Mouse (Mus musculus) liver, embryonic 11.5 days (tissue): ENCODE data around the gene Lysmd1. TPM values are rescaled to one million over a fixed set of nuclear protein-coding genes. Genes with fewer than 3 reads are reported as not detected.

ENCODE experiments used
- ATAC-seq: fragments of 200-750 bp; cut with Nextera tagmentation; replicated peaks from 2 replicates; pipeline ENCODE4 v1.8.0; 2017; ENCODE audit warnings: moderate number of reproducible peaks, mild to moderate bottlenecking, moderate TSS enrichment, moderate library complexity; ENCODE audit not compliant: low FRiP score
- DNase-seq: peaks from one replicate; pipeline ENCODE4 v3.0.0-alpha.2; 2017; ENCODE audit warnings: low spot score
- H3K27ac ChIP-seq: fragments of 300-500 bp; sonication (generic); 2 replicates; pipeline ENCODE4 v1.5.1; 2014; ENCODE audit warnings: mild to moderate bottlenecking, low read depth, low read length, control low read depth
- H3K27me3 ChIP-seq: fragments of 300-500 bp; sonication (generic); replicated peaks from 2 replicates; pipeline ENCODE4 v1.6.1; 2014; ENCODE audit warnings: low read length, mixed read lengths; ENCODE audit not compliant: control insufficient read depth, insufficient read depth
- H3K36me3 ChIP-seq: fragments of 300-500 bp; sonication (generic); 2 replicates; pipeline ENCODE4 v1.6.1; 2014; ENCODE audit warnings: mild to moderate bottlenecking, low read length, moderate library complexity, mixed read lengths; ENCODE audit not compliant: control insufficient read depth, insufficient read depth
- H3K4me1 ChIP-seq: fragments of 300-500 bp; sonication (generic); replicated peaks from 2 replicates; pipeline ENCODE4 v1.6.1; 2014; ENCODE audit warnings: low read length, mixed read lengths; ENCODE audit not compliant: control insufficient read depth, insufficient read depth
- H3K4me2 ChIP-seq: fragments of 300-500 bp; sonication (generic); 2 replicates; pipeline ENCODE4 v1.6.1; 2014; ENCODE audit warnings: mild to moderate bottlenecking, control low read depth, moderate library complexity
- H3K4me3 ChIP-seq: fragments of 300-500 bp; sonication (generic); 2 replicates; pipeline ENCODE4 v1.5.1; 2014; ENCODE audit warnings: low read depth, low read length, control low read depth
- H3K9ac ChIP-seq: fragments of 300-500 bp; sonication (generic); 2 replicates; pipeline ENCODE4 v1.6.1; 2014; ENCODE audit warnings: low read depth, low read length, control low read depth
- H3K9me3 ChIP-seq: fragments of 300-500 bp; sonication (generic); 2 replicates; pipeline ENCODE4 v1.6.1; 2016; ENCODE audit warnings: low read length, inconsistent platforms, mixed read lengths; ENCODE audit not compliant: control insufficient read depth
- WGBS: fragments of 180-500 bp; shearing (Covaris S2); extraction: QIAGEN DNeasy Blood & Tissue Kit; methylation state at CpG from one replicate; pipeline ENCODE4 v1.1.7; 2014; 5-methylcytosine and 5-hydroxymethylcytosine counted together
- polyA plus RNA-seq: library from polyadenylated mRNA; unstranded; fragments of >200 nt; fragmentation: Nextera tagmentation; extraction: Ambion mirVana; gene quantifications from 2 replicates; pipeline ENCODE4 v1.2.1, GENCODE M21; 2014

The Lysmd1 gene
- polyA plus RNA-seq, 1 experiment from 2014 or later = 8.9 TPM

- no peak overlapping the region for H3K27ac ChIP-seq
Measured at GRCm38 (mm10) chr3:95140795-95141194, 6.9 kb downstream of the Lysmd1 start.

GRCm38 (mm10) chr3:95141474-95141873 is 7.6 kb downstream of the Lysmd1 start:
- Histone ChIP-seq H3K4me1 (peaks cover 7% of the 10 kb centered on the region), H3K27me3 (no peaks in the 10 kb centered on the region), H3K36me3 (no peaks in the 10 kb centered on the region), H3K4me2 (peak overlapping the region; percentile 6), H3K9ac (no peak overlapping the region; the same call in 1 of the 2 replicates), H3K4me3 (no peak overlapping the region), H3K27ac (no peak overlapping the region), H3K9me3 (no peaks in the 10 kb centered on the region)
- ATAC-seq (no peak; the same call in 1 of the 2 replicates), DNase-seq (no peak)
- WGBS = 61% methylated on average over 9 of the region's 9 CpGs

More at GRCm38 (mm10) chr3:95140795-95141194, 6.9 kb downstream of the Lysmd1 start:
- Histone ChIP-seq H3K4me2 (peak overlapping the region; percentile 6; the same call in 1 of the 2 replicates), H3K4me3 (no peak overlapping the region), H3K9ac (no peak overlapping the region), H3K27me3 (no peaks in the 10 kb centered on the region), H3K9me3 (no peaks in the 10 kb centered on the region), H3K36me3 (no peaks in the 10 kb centered on the region), H3K4me1 (peaks cover 11% of the 10 kb centered on the region)
- WGBS = 89% methylated on average over 6 of the region's 6 CpGs
- no peak for ATAC-seq
- DNase-seq = no peak

GRCm38 (mm10) chr3:95141952-95142616 is 8.2 kb downstream of the Lysmd1 start, which contains the start of gene Tnfaip8l2:
TSS of gene Tnfaip8l2 (minus strand) at chr3:95142360.
- no peak within 1 kb of the TSS; the same call in 1 of the 2 replicates for H3K9ac ChIP-seq

GRCm38 (mm10) chr3:95142617-95143011 is 8.7 kb downstream of the Lysmd1 start:
- Histone ChIP-seq H3K27ac (no peak overlapping the region), H3K9ac (no peak overlapping the region), H3K9me3 (no peaks in the 10 kb centered on the region), H3K4me2 (peak overlapping the region; percentile 6), H3K36me3 (no peaks in the 10 kb centered on the region), H3K4me3 (no peak overlapping the region; the same call in 1 of the 2 replicates), H3K4me1 (peaks cover 7% of the 10 kb centered on the region), H3K27me3 (no peaks in the 10 kb centered on the region)
- 11% methylated on average over 5 of the region's 5 CpGs for WGBS
- DNase-seq = peak; percentile 81
- ATAC-seq = peak; percentile 81

More at GRCm38 (mm10) chr3:95141952-95142616, 8.2 kb downstream of the Lysmd1 start, which contains the start of gene Tnfaip8l2:
- no peak within 1 kb of the TSS; the same call in 1 of the 2 replicates for H3K4me3 ChIP-seq
- no peaks in the 10 kb centered on the region for H3K9me3 ChIP-seq
- 64% methylated on average over 10 of the region's 10 CpGs for WGBS
- ATAC-seq (peak; percentile 75), DNase-seq (no peak)
- H3K27me3 ChIP-seq = no peaks in the 10 kb centered on the region
- H3K4me1 ChIP-seq = peaks cover 7% of the 10 kb centered on the region
- no peaks in the 10 kb centered on the region for H3K36me3 ChIP-seq
- peak within 1 kb of the TSS; percentile 6 for H3K4me2 ChIP-seq
- 0 out of 2 replicates have a peak within 1 kb of the TSS, but pooled peaks have one; percentile 11 for H3K27ac ChIP-seq

GRCm38 (mm10) chr3:95147924-95148323 is 14.0 kb downstream of the Lysmd1 start:
- H3K27me3 ChIP-seq = no peaks in the 10 kb centered on the region
- H3K36me3 ChIP-seq = no peaks in the 10 kb centered on the region
- H3K9me3 ChIP-seq = no peaks in the 10 kb centered on the region
- no peak overlapping the region for H3K4me2 ChIP-seq
- H3K4me1 ChIP-seq = no peaks in the 10 kb centered on the region
- H3K9ac ChIP-seq = no peak overlapping the region
- H3K27ac ChIP-seq = no peak overlapping the region
- DNase-seq (no peak), ATAC-seq (no peak)
- 74% methylated on average over 3 of the region's 3 CpGs for WGBS
- no peak overlapping the region for H3K4me3 ChIP-seq

GRCm38 (mm10) chr3:95153874-95154273 is 20.0 kb downstream of the Lysmd1 start:
- Histone ChIP-seq H3K27ac (no peak overlapping the region), H3K4me3 (no peak overlapping the region), H3K4me2 (no peak overlapping the region), H3K27me3 (no peaks in the 10 kb centered on the region), H3K36me3 (no peaks in the 10 kb centered on the region), H3K4me1 (no peaks in the 10 kb centered on the region), H3K9me3 (no peaks in the 10 kb centered on the region), H3K9ac (no peak overlapping the region)
- DNase-seq (peak; percentile 43), ATAC-seq (no peak)
- 42% methylated on average over 4 of the region's 4 CpGs for WGBS

- Histone ChIP-seq H3K9ac (peak overlapping the region; percentile 46), H3K27ac (no peak overlapping the region), H3K4me2 (peak overlapping the region; percentile 99), H3K4me3 (peak overlapping the region; percentile 72), H3K27me3 (peaks cover 37% of the 10 kb centered on the region), H3K4me1 (peaks cover 13% of the 10 kb centered on the region), H3K9me3 (no peaks in the 10 kb centered on the region), H3K36me3 (no peaks in the 10 kb centered on the region)
- DNase-seq (no peak), ATAC-seq (peak; percentile 5; the same call in 1 of the 2 replicates)
- 14% methylated on average over 8 of the region's 8 CpGs for WGBS
Measured at GRCm38 (mm10) chr3:95159511-95159986, 25.7 kb downstream of the Lysmd1 start.

GRCm38 (mm10) chr3:95159987-95160963 is 26.4 kb downstream of the Lysmd1 start, which contains the start of gene Sema6c:
TSS of gene Sema6c (plus strand) at chr3:95160457.
- no peaks in the 10 kb centered on the region for H3K36me3 ChIP-seq
- DNase-seq (peak; percentile 89), ATAC-seq (peak; percentile 97)
- H3K4me3 ChIP-seq = peak within 1 kb of the TSS; percentile 72
- H3K27me3 ChIP-seq = peaks cover 37% of the 10 kb centered on the region
- peak within 1 kb of the TSS; percentile 99 for H3K4me2 ChIP-seq
- H3K4me1 ChIP-seq = peaks cover 15% of the 10 kb centered on the region
- no peak within 1 kb of the TSS for H3K27ac ChIP-seq
- WGBS = under 1% methylated on average over 59 of the region's 66 CpGs
- peak within 1 kb of the TSS; percentile 68 for H3K9ac ChIP-seq
- no peaks in the 10 kb centered on the region for H3K9me3 ChIP-seq
